Mouse (Mus musculus): ENCODE results near the gene Gm13539. TPM values are rescaled to one million over a fixed set of nuclear protein-coding genes. Genes with fewer than 3 reads are reported as not detected.
"Not testable (repeated sequence)": the region's sequence is repeated elsewhere in the genome, so short reads cannot be mapped to it uniquely, and the experiment has no call there.

Gene Gm13539
- polyA plus RNA-seq (2011; ENCODE audit: insufficient read depth, insufficient read length, low read depth, missing spikeins), result not detected in 2 replicates

DNA sequence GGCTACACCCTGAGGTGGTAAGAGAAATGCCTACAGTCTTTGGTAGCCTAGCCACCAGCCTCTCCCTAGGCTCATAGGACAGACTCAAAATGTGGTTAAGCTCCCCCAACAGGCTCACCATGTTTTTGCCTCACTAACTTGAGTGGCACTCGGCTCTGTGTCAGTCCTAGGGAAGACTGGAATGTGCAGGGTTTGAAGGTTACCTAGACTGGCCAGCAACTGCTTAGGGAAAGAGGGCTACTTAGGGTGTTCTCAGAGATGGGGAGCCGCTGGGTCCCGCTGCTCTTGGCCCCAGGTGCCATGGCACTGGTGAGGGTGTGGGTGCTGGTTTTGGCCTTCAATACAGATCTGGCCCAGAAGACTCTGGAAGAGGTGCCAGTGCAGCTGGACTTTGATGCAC lies at the start of gene Gm13539:
Gene Gm13539, plus strand, starts transcription at position 301 of the 400 bp plus-strand sequence.
- no peaks in the 10 kb centered on the region for H3K27me3 ChIP-seq (ENCODE audit: control insufficient read depth, insufficient read depth, low read length, poor library complexity, severe bottlenecking)
- H3K9ac ChIP-seq (ENCODE audit: low read depth, poor library complexity, severe bottlenecking), result no peak within 1 kb of the TSS
- H3K9me3 ChIP-seq (replicated peaks; ENCODE audit: control insufficient read depth, insufficient read depth, low read length, poor library complexity, severe bottlenecking), result no peaks in the 10 kb centered on the region
- H3K4me3 ChIP-seq (ENCODE audit: low read depth, low read length), result no peak within 1 kb of the TSS
- H3K27ac ChIP-seq (ENCODE audit: insufficient read depth, low read length), result no peak within 1 kb of the TSS
- H3K4me1 ChIP-seq (ENCODE audit: control insufficient read depth, insufficient read depth, low read length), result no peaks in the 10 kb centered on the region
- H3K36me3 ChIP-seq (ENCODE audit: control insufficient read depth, insufficient read depth, low read length, poor library complexity, severe bottlenecking), result no peaks in the 10 kb centered on the region
- no peak for TF ChIP-seq POLR2A (IDR thresholded peaks at IDR 0.05; ENCODE audit: insufficient read depth, low read length)
- TF ChIP-seq CTCF (IDR thresholded peaks at IDR 0.05; ENCODE audit: low read depth, low read length), result no peak
- no peak for TF ChIP-seq EP300 (IDR thresholded peaks at IDR 0.05; ENCODE audit: insufficient read depth, low read depth, low read length)

DNA sequence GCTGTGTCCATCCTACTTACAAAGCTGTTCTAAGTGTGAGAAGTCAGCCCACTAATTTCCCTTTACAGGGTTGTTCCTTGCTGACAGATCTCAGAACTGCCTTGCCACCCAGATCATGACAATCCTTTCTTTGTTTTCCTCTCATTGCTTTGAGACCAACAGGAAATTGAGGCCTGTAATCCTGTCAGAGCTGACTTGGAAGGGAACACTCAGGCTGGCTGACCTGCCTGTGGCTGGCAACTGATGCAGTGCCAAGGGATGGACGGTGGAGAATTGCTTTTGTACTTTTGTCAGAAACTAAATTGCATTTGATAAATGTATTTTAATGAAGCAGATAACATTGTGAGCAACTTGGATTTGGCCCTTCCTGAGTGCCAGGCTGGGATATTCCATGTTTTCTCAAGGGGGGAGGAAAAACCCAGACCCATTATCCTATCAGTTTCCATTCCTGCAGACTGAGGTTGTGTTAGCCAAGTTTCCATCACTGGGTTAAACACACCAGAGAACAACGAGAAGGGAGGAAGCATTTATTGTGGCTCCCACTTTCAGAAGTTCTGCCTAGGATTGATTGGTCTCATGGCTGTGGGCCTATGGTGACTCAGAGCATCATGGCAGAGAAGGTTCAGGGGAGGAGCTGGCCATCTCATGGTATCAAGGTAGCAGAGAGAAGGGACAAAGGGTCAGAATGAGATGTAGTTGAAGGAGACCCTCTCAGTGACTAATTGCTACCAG lies 48.7 kb upstream of the Gm13539 start:
- no peaks in the 10 kb centered on the region for H3K36me3 ChIP-seq (ENCODE audit: control insufficient read depth, insufficient read depth, low read length, poor library complexity, severe bottlenecking)

DNA sequence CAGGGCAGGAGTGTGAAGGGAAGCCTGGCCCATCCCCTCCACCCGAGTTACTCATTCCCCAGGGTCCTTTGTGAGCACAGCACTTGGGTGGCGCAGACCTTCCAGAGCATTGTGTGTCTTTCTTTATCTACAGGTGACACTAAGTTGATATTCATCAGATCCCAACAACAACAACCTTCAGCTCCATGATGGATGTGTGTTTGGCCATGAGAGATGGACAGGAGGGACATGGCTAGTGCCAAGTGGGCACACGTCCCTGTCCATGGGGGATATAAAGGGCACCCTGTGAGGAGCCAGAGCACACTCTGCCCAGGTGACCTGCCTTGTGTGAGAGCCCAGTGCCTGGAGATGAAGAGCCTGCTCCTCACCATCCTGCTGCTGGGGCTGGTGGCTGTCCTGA lies 45.3 kb upstream of the Gm13539 start, which contains the start of gene Obp2b:
Gene Obp2b, plus strand, starts transcription at position 301 of the 400 bp plus-strand sequence.
- not testable (repeated sequence) for H3K36me3 ChIP-seq (ENCODE audit: control insufficient read depth, insufficient read depth, low read length, poor library complexity, severe bottlenecking); H3K27me3 ChIP-seq (ENCODE audit: control insufficient read depth, insufficient read depth, low read length, poor library complexity, severe bottlenecking); H3K9ac ChIP-seq (ENCODE audit: low read depth, poor library complexity, severe bottlenecking); H3K4me3 ChIP-seq (ENCODE audit: low read depth, low read length); H3K4me1 ChIP-seq (ENCODE audit: control insufficient read depth, insufficient read depth, low read length); H3K27ac ChIP-seq (ENCODE audit: insufficient read depth, low read length); H3K9me3 ChIP-seq (replicated peaks; ENCODE audit: control insufficient read depth, insufficient read depth, low read length, poor library complexity, severe bottlenecking)

More for the DNA sequence above, 48.7 kb upstream of the Gm13539 start:
- Histone ChIP-seq H3K9ac (ENCODE audit: low read depth, poor library complexity, severe bottlenecking) (no peak overlapping the region), H3K9me3 (replicated peaks; ENCODE audit: control insufficient read depth, insufficient read depth, low read length, poor library complexity, severe bottlenecking) (no peaks in the 10 kb centered on the region), H3K27ac (ENCODE audit: insufficient read depth, low read length) (no peak overlapping the region), H3K4me1 (ENCODE audit: control insufficient read depth, insufficient read depth, low read length) (no peaks in the 10 kb centered on the region), H3K27me3 (ENCODE audit: control insufficient read depth, insufficient read depth, low read length, poor library complexity, severe bottlenecking) (no peaks in the 10 kb centered on the region), H3K4me3 (ENCODE audit: low read depth, low read length) (no peak overlapping the region)
- no peak for TF ChIP-seq EP300 (IDR thresholded peaks at IDR 0.05; ENCODE audit: insufficient read depth, low read depth, low read length)
- TF ChIP-seq POLR2A (IDR thresholded peaks at IDR 0.05; ENCODE audit: insufficient read depth, low read length), result no peak
- no peak for TF ChIP-seq CTCF (IDR thresholded peaks at IDR 0.05; ENCODE audit: low read depth, low read length)

DNA sequence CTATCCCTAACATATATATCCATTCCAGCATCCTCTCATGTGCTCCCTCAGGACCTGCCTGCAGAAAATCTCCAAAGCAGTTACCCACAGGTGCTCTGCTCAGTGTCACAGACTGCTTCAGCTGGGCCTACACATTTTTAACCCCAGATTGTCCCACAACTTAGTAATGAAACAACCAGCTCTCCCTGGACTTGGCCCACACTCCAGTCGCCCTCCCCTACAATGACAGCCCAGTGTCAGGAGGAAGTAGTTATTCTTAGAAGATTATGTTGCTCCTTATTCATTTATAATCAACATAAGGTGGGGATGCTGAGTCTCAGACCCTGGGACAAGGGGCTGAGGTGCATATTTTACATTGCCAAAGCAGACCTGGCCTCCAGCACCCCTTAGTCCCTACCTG lies 40.4 kb upstream of the Gm13539 start:
- TF ChIP-seq EP300 (IDR thresholded peaks at IDR 0.05; ENCODE audit: insufficient read depth, low read depth, low read length), result no peak
- TF ChIP-seq POLR2A (IDR thresholded peaks at IDR 0.05; ENCODE audit: insufficient read depth, low read length), result no peak
- TF ChIP-seq CTCF (IDR thresholded peaks at IDR 0.05; ENCODE audit: low read depth, low read length), result no peak
- no peaks in the 10 kb centered on the region for H3K4me1 ChIP-seq (ENCODE audit: control insufficient read depth, insufficient read depth, low read length)
- H3K27me3 ChIP-seq (ENCODE audit: control insufficient read depth, insufficient read depth, low read length, poor library complexity, severe bottlenecking), result no peaks in the 10 kb centered on the region
- no peak overlapping the region for H3K27ac ChIP-seq (ENCODE audit: insufficient read depth, low read length)
- H3K9me3 ChIP-seq (replicated peaks; ENCODE audit: control insufficient read depth, insufficient read depth, low read length, poor library complexity, severe bottlenecking), result no peaks in the 10 kb centered on the region
- no peak overlapping the region for H3K9ac ChIP-seq (ENCODE audit: low read depth, poor library complexity, severe bottlenecking)
- no peaks in the 10 kb centered on the region for H3K36me3 ChIP-seq (ENCODE audit: control insufficient read depth, insufficient read depth, low read length, poor library complexity, severe bottlenecking)
- no peak overlapping the region for H3K4me3 ChIP-seq (ENCODE audit: low read depth, low read length)

DNA sequence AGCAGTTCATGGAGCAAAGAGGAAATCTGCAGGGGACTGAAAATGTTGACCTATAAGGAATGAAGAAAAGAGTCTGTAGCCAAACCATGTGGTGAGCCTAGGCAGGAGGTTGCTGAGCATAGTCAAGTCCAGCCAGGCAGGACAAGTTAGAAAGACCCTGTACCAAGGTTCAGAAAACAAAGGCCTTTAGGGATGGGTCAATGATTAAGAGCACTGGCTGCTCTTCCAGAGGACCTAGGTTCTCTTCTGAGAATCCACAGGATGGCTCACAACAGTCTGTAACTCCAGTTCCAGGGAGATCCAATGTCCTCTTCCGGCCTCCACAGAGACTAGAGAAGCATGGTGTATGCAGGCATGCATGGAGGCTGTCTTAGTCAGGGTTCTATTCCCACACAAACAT lies 27.9 kb upstream of the Gm13539 start:
- no peak for TF ChIP-seq EP300 (IDR thresholded peaks at IDR 0.05; ENCODE audit: insufficient read depth, low read depth, low read length)
- TF ChIP-seq POLR2A (IDR thresholded peaks at IDR 0.05; ENCODE audit: insufficient read depth, low read length), result no peak
- no peak for TF ChIP-seq CTCF (IDR thresholded peaks at IDR 0.05; ENCODE audit: low read depth, low read length)
- no peaks in the 10 kb centered on the region for H3K36me3 ChIP-seq (ENCODE audit: control insufficient read depth, insufficient read depth, low read length, poor library complexity, severe bottlenecking)
- H3K27ac ChIP-seq (ENCODE audit: insufficient read depth, low read length), result no peak overlapping the region
- no peak overlapping the region for H3K9ac ChIP-seq (ENCODE audit: low read depth, poor library complexity, severe bottlenecking)
- no peak overlapping the region for H3K4me3 ChIP-seq (ENCODE audit: low read depth, low read length)
- no peaks in the 10 kb centered on the region for H3K9me3 ChIP-seq (replicated peaks; ENCODE audit: control insufficient read depth, insufficient read depth, low read length, poor library complexity, severe bottlenecking)
- no peaks in the 10 kb centered on the region for H3K27me3 ChIP-seq (ENCODE audit: control insufficient read depth, insufficient read depth, low read length, poor library complexity, severe bottlenecking)
- H3K4me1 ChIP-seq (ENCODE audit: control insufficient read depth, insufficient read depth, low read length), result no peaks in the 10 kb centered on the region

DNA sequence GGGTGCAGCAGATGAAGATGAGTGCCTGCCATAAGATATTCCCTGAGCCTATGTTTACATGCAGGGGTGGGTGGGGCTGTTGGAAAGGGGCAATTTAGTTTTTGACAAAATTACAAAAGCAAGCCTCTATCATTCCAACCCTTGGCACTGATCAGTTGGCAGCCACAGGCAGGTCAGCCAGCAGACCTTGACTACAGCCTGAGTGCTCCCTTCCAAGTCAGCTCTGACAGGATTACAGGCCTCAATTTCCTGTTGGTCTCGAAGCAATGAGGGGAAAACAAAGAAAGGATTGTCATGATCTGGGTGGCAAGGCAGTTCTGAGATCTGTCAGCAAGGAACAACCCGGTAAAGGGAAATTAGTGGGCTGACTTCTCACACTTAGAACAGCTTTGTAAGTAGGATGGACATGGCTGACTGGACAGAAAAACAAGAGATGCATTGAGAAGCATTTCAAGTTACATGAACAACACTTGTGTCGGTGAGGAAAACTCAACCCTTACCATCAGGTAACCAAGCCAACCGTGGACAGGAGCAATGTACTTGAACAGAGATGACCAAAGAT lies 23.9 kb upstream of the Gm13539 start:
- no peak for TF ChIP-seq CTCF (IDR thresholded peaks at IDR 0.05; ENCODE audit: low read depth, low read length)
- no peak for TF ChIP-seq EP300 (IDR thresholded peaks at IDR 0.05; ENCODE audit: insufficient read depth, low read depth, low read length)
- TF ChIP-seq POLR2A (IDR thresholded peaks at IDR 0.05; ENCODE audit: insufficient read depth, low read length), result no peak
- Histone ChIP-seq H3K4me3 (ENCODE audit: low read depth, low read length) (no peak overlapping the region), H3K27ac (ENCODE audit: insufficient read depth, low read length) (no peak overlapping the region), H3K9ac (ENCODE audit: low read depth, poor library complexity, severe bottlenecking) (no peak overlapping the region), H3K9me3 (replicated peaks; ENCODE audit: control insufficient read depth, insufficient read depth, low read length, poor library complexity, severe bottlenecking) (no peaks in the 10 kb centered on the region), H3K27me3 (ENCODE audit: control insufficient read depth, insufficient read depth, low read length, poor library complexity, severe bottlenecking) (no peaks in the 10 kb centered on the region), H3K36me3 (ENCODE audit: control insufficient read depth, insufficient read depth, low read length, poor library complexity, severe bottlenecking) (no peaks in the 10 kb centered on the region), H3K4me1 (ENCODE audit: control insufficient read depth, insufficient read depth, low read length) (no peaks in the 10 kb centered on the region)
